Mouse (Mus musculus) kidney, embryonic 16.5 days (tissue): ENCODE measurements around the gene Rasal3. TPM values are rescaled to one million over a fixed set of nuclear protein-coding genes. Genes with fewer than 3 reads are reported as not detected.
A peak's percentile ranks its signal among the peaks of the same experiment; 100 is the strongest.

Experiments used
- ATAC-seq: fragments of 200-750 bp; cut with Nextera tagmentation; 2 replicates; pipeline ENCODE4 v1.8.0; 2017; ENCODE audit warnings: moderate TSS enrichment; ENCODE audit not compliant: low FRiP score, low TSS enrichment
- H3K27ac ChIP-seq: fragments of 300-500 bp; sonication (generic); 2 replicates; pipeline ENCODE4 v1.5.1; 2014; ENCODE audit warnings: low read length
- H3K27me3 ChIP-seq: fragments of 300-500 bp; sonication (generic); 2 replicates; pipeline ENCODE4 v1.6.1; 2014; ENCODE audit warnings: low read length, control low read depth, mixed read lengths; ENCODE audit not compliant: insufficient read depth
- H3K36me3 ChIP-seq: fragments of 300-500 bp; sonication (generic); 2 replicates; pipeline ENCODE4 v1.6.1; 2014; ENCODE audit warnings: low read length, control low read depth, mixed read lengths; ENCODE audit not compliant: insufficient read depth
- H3K4me1 ChIP-seq: fragments of 300-500 bp; sonication (generic); 2 replicates; pipeline ENCODE4 v1.6.1; 2014; ENCODE audit warnings: low read length, control low read depth, mixed read lengths; ENCODE audit not compliant: insufficient read depth
- H3K4me2 ChIP-seq: fragments of 300-500 bp; sonication (generic); replicated peaks from 2 replicates; pipeline ENCODE4 v1.6.1; 2014; ENCODE audit warnings: low read depth, low read length
- H3K4me3 ChIP-seq: fragments of 300-500 bp; sonication (generic); 2 replicates; pipeline ENCODE4 v1.5.1; 2014; ENCODE audit warnings: mild to moderate bottlenecking, low read length
- H3K9ac ChIP-seq: fragments of 300-500 bp; sonication (generic); replicated peaks from 2 replicates; pipeline ENCODE4 v1.6.1; 2014; ENCODE audit warnings: low read length
- H3K9me3 ChIP-seq: fragments of 300-500 bp; sonication (generic); 2 replicates; pipeline ENCODE4 v1.6.1; 2016; ENCODE audit warnings: low read length, control low read depth
- WGBS: fragments of 180-500 bp; shearing (Covaris S2); extraction: QIAGEN DNeasy Blood & Tissue Kit; methylation state at CpG from one replicate; pipeline ENCODE4 v1.1.7; 2014; 5-methylcytosine and 5-hydroxymethylcytosine counted together
- microRNA-seq: library from miRNA; unstranded; fragments of <30 nt; microRNA quantifications from one replicate; pipeline ENCODE4, GENCODE M21; 2016
- polyA plus RNA-seq: library from polyadenylated mRNA; unstranded; fragments of >200 nt; fragmentation: Nextera tagmentation; extraction: Ambion mirVana; gene quantifications from 2 replicates; pipeline ENCODE4 v1.2.1, GENCODE M21; 2015

Gene Rasal3
- polyA plus RNA-seq, 1 experiment from 2014 or later: 0.97 TPM

GRCm38 (mm10) chr17:32350382-32350983 lies 52.9 kb downstream of the Rasal3 start, which contains the start of gene Akap8l:
TSS of gene Akap8l (minus strand) at chr17:32350607.
- H3K9ac ChIP-seq: peak within 1 kb of the TSS; percentile 90
- peaks cover 16% of the 10 kb centered on the region for H3K4me1 ChIP-seq
- peak; percentile 98 for ATAC-seq
- no peaks in the 10 kb centered on the region for H3K27me3 ChIP-seq
- peaks cover 18% of the 10 kb centered on the region for H3K36me3 ChIP-seq
- peak within 1 kb of the TSS; percentile 87 for H3K4me3 ChIP-seq
- peak within 1 kb of the TSS; percentile 70 for H3K4me2 ChIP-seq
- H3K27ac ChIP-seq: peak within 1 kb of the TSS; percentile 80
- no peaks in the 10 kb centered on the region for H3K9me3 ChIP-seq
- 0% methylated on average over 37 of the region's 37 CpGs for WGBS

GRCm38 (mm10) chr17:32349851-32350381 lies 53.5 kb downstream of the Rasal3 start:
- 0% methylated on average over 24 of the region's 24 CpGs for WGBS

GRCm38 (mm10) chr17:32349037-32349732 lies 54.2 kb downstream of the Rasal3 start:
- no peak for ATAC-seq
- 0 out of 2 replicates have a peak overlapping the region, but pooled peaks have one; percentile 0 for H3K27ac ChIP-seq
- H3K4me3 ChIP-seq: peak overlapping the region; percentile 87
- H3K9me3 ChIP-seq: no peaks in the 10 kb centered on the region
- H3K4me2 ChIP-seq: peak overlapping the region; percentile 61
- peaks cover 9% of the 10 kb centered on the region for H3K36me3 ChIP-seq
- peak overlapping the region; percentile 90 for H3K9ac ChIP-seq
- no peaks in the 10 kb centered on the region for H3K27me3 ChIP-seq
- H3K4me1 ChIP-seq: peaks cover 16% of the 10 kb centered on the region
- 7% methylated on average over 4 of the region's 4 CpGs for WGBS

More at GRCm38 (mm10) chr17:32349851-32350381, 53.5 kb downstream of the Rasal3 start:
- Histone ChIP-seq H3K4me2 (peak overlapping the region; percentile 61), H3K9me3 (no peaks in the 10 kb centered on the region), H3K36me3 (peaks cover 12% of the 10 kb centered on the region), H3K27me3 (no peaks in the 10 kb centered on the region), H3K9ac (peak overlapping the region; percentile 90), H3K27ac (peak overlapping the region; percentile 80), H3K4me1 (peaks cover 16% of the 10 kb centered on the region), H3K4me3 (peak overlapping the region; percentile 87)
- no peak for ATAC-seq

GRCm38 (mm10) chr17:32348406-32348805 lies 55.0 kb downstream of the Rasal3 start:
- H3K4me3 ChIP-seq: no peak overlapping the region
- no peaks in the 10 kb centered on the region for H3K27me3 ChIP-seq
- 85% methylated on average over 2 of the region's 2 CpGs for WGBS
- H3K4me2 ChIP-seq: peak overlapping the region; percentile 61; the same call in 1 of the 2 replicates
- H3K9ac ChIP-seq: no peak overlapping the region
- H3K9me3 ChIP-seq: no peaks in the 10 kb centered on the region
- peaks cover 9% of the 10 kb centered on the region for H3K36me3 ChIP-seq
- ATAC-seq: no peak
- peaks cover 16% of the 10 kb centered on the region for H3K4me1 ChIP-seq
- H3K27ac ChIP-seq: no peak overlapping the region

GRCm38 (mm10) chr17:32341102-32341501 lies 62.3 kb downstream of the Rasal3 start:
- Histone ChIP-seq H3K9ac (no peak overlapping the region), H3K9me3 (no peaks in the 10 kb centered on the region), H3K27me3 (no peaks in the 10 kb centered on the region), H3K4me3 (no peak overlapping the region), H3K27ac (no peak overlapping the region), H3K4me1 (no peaks in the 10 kb centered on the region), H3K36me3 (peaks cover 32% of the 10 kb centered on the region), H3K4me2 (no peak overlapping the region)
- WGBS: 93% methylated on average over 1 of the region's 1 CpGs
- no peak for ATAC-seq

Small RNA genes within 50 kb of the gene (microRNA-seq; reads per million reads assigned to microRNA genes)
- not detected for gene Gm22201

Other genes with a start within 250 kb of the Rasal3 start
- gene Notch3, start 236.7 kb downstream of the Rasal3 start, polyA plus RNA-seq: 13.6 and 15.0 TPM in 2 replicates
- gene Ephx3, start 214.0 kb downstream of the Rasal3 start, polyA plus RNA-seq: 0.19 and 0.37 TPM in 2 replicates
- gene Brd4, start 118.9 kb downstream of the Rasal3 start, polyA plus RNA-seq: 84.5 and 99.3 TPM in 2 replicates
- gene Akap8, start 82.3 kb downstream of the Rasal3 start, polyA plus RNA-seq: 112 and 126 TPM in 2 replicates
- 124 and 130 TPM in 2 replicates for gene Akap8l, start 53.0 kb downstream of the Rasal3 start, polyA plus RNA-seq
- gene Wiz, start 14.1 kb downstream of the Rasal3 start, polyA plus RNA-seq: 22.0 and 23.8 TPM in 2 replicates
- 0.12 TPM in 1 of 2 replicates, not detected in the other for gene Pglyrp2, start 20.6 kb upstream of the Rasal3 start, polyA plus RNA-seq
- 0.26 and 1.0 TPM in 2 replicates for gene Cyp4f39, start 49.1 kb upstream of the Rasal3 start, polyA plus RNA-seq
- 7.4 and 10.4 TPM in 2 replicates for gene Cyp4f17, start 102.5 kb upstream of the Rasal3 start, polyA plus RNA-seq
- 24.5 and 27.5 TPM in 2 replicates for gene Cyp4f16, start 133.0 kb upstream of the Rasal3 start, polyA plus RNA-seq
- gene Cyp4f37, start 217.7 kb upstream of the Rasal3 start, polyA plus RNA-seq: not detected in 2 replicates